ENCODE assay signal across 8 mouse cellular contexts in genomic region chr10:63023121-63023748, GRCm38 (mm10). TPM values are rescaled to one million over a fixed set of nuclear protein-coding genes. Genes with fewer than 3 reads are reported as not detected.
DNase-seq lines count a peak whose midpoint lies in the region; ATAC-seq lines count a peak whose summit lies in the region.

No protein-coding gene starts in this region.

- H3K9me3 ChIP-seq in hindbrain, embryonic 11.5 days (ENCODE audit: control insufficient read depth, low read length): no peaks in the 10 kb centered on the region

- WGBS in hindbrain, embryonic 11.5 days: under 1% methylated on average over 61 of the region's 68 CpGs

- H3K9ac ChIP-seq in hindbrain, embryonic 11.5 days (ENCODE audit: low read depth, low read length): peak overlapping the region; percentile 100

- peak; percentile 83 for DNase-seq in Muller cell, postnatal 12 days (ENCODE audit: inconsistent ontology term)
- peak; percentile 70 for DNase-seq in cerebellum, adult 8-10 months
- DNase-seq in frontal cortex, postnatal 10 days (ENCODE audit: low spot score in 2 of 2): peak; percentile 62 to 75
- DNase-seq in hindbrain, embryonic 11.5 days (ENCODE audit: low spot score): peak; percentile 77
- DNase-seq in layer of hippocampus, postnatal 36 days: peak; percentile 63 to 67
- DNase-seq in lung, postnatal 4 days: peak; percentile 81 to 83
- peak; percentile 52 to 56 for DNase-seq in right cerebral cortex, adult 2 months (ENCODE audit: low spot score in 2 of 2)
- DNase-seq in urinary bladder, postnatal 25 days (ENCODE audit: low spot score): peak; percentile 62

- H3K27me3 ChIP-seq in hindbrain, embryonic 11.5 days (ENCODE audit: control insufficient read depth, insufficient read depth, low read length): no peaks in the 10 kb centered on the region

- ATAC-seq in hindbrain, embryonic 11.5 days (ENCODE audit: low FRiP score): peak; percentile 31

- H3K27ac ChIP-seq in hindbrain, embryonic 11.5 days (ENCODE audit: low read depth, low read length): peak overlapping the region; percentile 100

- peak overlapping the region; percentile 97 for H3K4me3 ChIP-seq in hindbrain, embryonic 11.5 days (ENCODE audit: low read depth, low read length)

- 0 out of 2 replicates have a peak, but pooled peaks cover 2% of the 10 kb centered on the region for H3K4me1 ChIP-seq in hindbrain, embryonic 11.5 days (replicated peaks; ENCODE audit: control insufficient read depth, insufficient read depth, low read length)

- 0 out of 2 replicates have a peak, but pooled peaks cover 3% of the 10 kb centered on the region for H3K36me3 ChIP-seq in hindbrain, embryonic 11.5 days (ENCODE audit: control insufficient read depth, insufficient read depth, low read length)

- H3K4me2 ChIP-seq in hindbrain, embryonic 11.5 days (replicated peaks; ENCODE audit: low read depth, low read length): peak overlapping the region; percentile 62

RNA-seq across cellular contexts. Expression of gene Hnrnph3, which starts 0.8 kb away (rescaled TPM):
- 163 and 166 TPM in 2 replicates for polyA plus RNA-seq in hindbrain, embryonic 11.5 days (2014; fragmentation: Nextera tagmentation; extraction: Ambion mirVana)
- 10 to 100 TPM; 52.9 to 60.8 TPM for total RNA-seq in layer of hippocampus, postnatal 36 days (2021)

RNA-seq across cellular contexts. Expression of gene Pbld2, which starts 0.9 kb away (rescaled TPM):
- polyA plus RNA-seq in hindbrain, embryonic 11.5 days (2014; fragmentation: Nextera tagmentation; extraction: Ambion mirVana): 1.3 and 1.5 TPM in 2 replicates
- total RNA-seq in layer of hippocampus, postnatal 36 days (2021): 1 to 10 TPM; 1.7 to 2.3 TPM

RNA-seq across cellular contexts. Expression of gene Pbld1, which starts 36.7 kb away (rescaled TPM):
- 0.78 and 1.2 TPM in 2 replicates for polyA plus RNA-seq in hindbrain, embryonic 11.5 days (2014; fragmentation: Nextera tagmentation; extraction: Ambion mirVana)
- 1 to 10 TPM in 1 of 2 experiments, under 1 TPM in 1; 0.30 to 1.1 TPM for total RNA-seq in layer of hippocampus, postnatal 36 days (2021)

RNA-seq across cellular contexts. Expression of gene Rufy2, which starts 43.2 kb away (rescaled TPM):
- 24.8 and 35.0 TPM in 2 replicates for polyA plus RNA-seq in hindbrain, embryonic 11.5 days (2014; fragmentation: Nextera tagmentation; extraction: Ambion mirVana)
- 10 to 100 TPM; 63.8 to 77.0 TPM for total RNA-seq in layer of hippocampus, postnatal 36 days (2021)

Comparison
In these comparisons a context has a peak if more than half of its experiments do, and no peak if none do; other contexts are left out.
1. Peak in every context shown above with its lines: DNase-seq, ATAC-seq, H3K4me3 ChIP-seq and H3K27ac ChIP-seq.